Mouse (Mus musculus) G1E-ER4 (cell line): ENCODE results near the gene Zfp365. TPM values are rescaled to one million over a fixed set of nuclear protein-coding genes. Genes with fewer than 3 reads are reported as not detected.

Experiments
- GATA1 ChIP-seq: IDR thresholded peaks from one replicate; pipeline ENCODE4 v1.8.0; 2012; ENCODE audit warnings: low read length, inconsistent platforms
- polyA plus RNA-seq: library from polyadenylated mRNA; stranded (reverse); fragments of >175 nt; gene quantifications from 2 replicates; pipeline ENCODE4 v1.2.3, GENCODE M21; 2012

Gene Zfp365
- polyA plus RNA-seq, 1 experiment: not detected

GRCm38 (mm10) chr10:67918194-67918899 is 5.9 kb upstream of the Zfp365 start:
- no peak for TF ChIP-seq GATA1

- no peak for TF ChIP-seq GATA1
These were observed 4.9 kb upstream of the Zfp365 start for GRCm38 (mm10) chr10:67917356-67917755.

GRCm38 (mm10) chr10:67911447-67912336 is 770 bp downstream of the Zfp365 start:
- no peak for TF ChIP-seq GATA1

GRCm38 (mm10) chr10:67907931-67908330 is 4.5 kb downstream of the Zfp365 start:
- TF ChIP-seq GATA1: no peak

DNA sequence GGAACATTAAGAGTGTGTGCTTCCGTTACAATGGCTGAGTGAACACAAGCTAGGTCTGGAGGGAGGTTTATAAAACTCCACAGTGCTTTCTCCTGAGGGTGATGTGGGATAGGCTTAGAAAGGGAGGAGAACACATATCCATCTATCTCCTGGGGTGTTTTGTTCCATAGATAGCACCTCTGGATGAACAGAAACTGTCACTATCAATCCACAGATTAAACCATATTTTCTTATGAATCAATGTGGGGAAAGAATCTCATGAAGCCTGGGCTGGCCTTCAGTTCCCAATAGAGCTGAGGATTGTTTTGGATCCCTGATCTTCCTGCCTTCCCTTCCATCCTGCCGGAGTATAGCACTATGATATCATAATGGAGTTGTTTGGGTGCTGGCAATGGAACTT is 5.5 kb downstream of the Zfp365 start:
- no peak for TF ChIP-seq GATA1

DNA sequence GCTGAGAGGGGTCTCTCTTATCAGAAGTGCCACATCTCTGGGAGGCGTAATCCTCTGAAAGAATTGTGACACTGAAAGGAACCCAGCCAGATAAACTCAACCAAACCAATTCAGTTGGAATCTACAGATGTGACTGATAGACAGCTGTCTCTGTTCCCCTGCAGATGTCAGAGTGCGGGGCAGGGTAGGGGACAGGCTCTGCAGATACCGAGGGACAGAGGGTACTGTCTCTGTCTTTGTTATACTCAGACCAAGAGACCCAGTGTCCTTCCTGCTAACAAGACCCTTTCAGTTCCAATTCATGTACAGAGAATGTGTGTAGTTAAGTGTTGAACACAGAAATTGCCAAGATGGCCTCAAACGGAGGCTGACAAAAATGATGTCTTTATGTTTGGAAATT is 6.4 kb downstream of the Zfp365 start:
- no peak for TF ChIP-seq GATA1

- no peak for TF ChIP-seq GATA1
These were observed 9.1 kb downstream of the Zfp365 start for GRCm38 (mm10) chr10:67903387-67903786.

GRCm38 (mm10) chr10:67901179-67901578 is 11.3 kb downstream of the Zfp365 start:
- TF ChIP-seq GATA1: no peak

DNA sequence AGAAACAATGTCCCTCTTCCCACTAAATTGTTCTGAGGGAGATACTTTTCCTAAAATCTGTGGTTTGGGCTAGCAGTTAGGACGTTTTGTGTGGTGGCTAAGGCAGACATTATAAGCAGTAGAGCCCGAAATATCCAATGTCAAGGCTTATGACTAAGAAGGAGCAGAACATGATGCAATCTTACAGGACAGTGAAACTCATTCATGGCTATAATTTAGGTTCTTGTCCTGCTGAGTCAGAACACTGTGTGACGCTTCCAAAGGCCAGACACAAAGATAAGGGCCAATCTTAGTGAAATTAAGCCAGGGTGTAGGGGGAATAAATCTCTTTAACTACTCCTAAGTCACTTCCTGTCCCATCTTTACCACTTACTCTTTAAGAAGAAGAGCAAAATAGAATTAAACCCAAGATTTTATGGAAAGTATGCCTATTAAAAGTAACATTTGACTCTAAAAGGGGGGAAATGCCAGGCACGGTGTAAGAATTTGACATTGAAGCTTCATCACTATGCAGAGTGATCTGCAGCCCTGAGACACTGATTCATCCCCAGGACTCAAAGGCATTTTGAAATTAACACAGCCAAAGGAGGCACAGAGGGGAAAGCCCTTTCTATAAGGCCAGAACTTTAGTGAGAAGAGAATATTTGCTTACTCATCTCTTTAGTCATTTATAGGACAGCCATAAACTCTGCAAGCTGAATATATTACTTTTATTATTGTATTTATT is 13.3 kb downstream of the Zfp365 start:
- no peak for TF ChIP-seq GATA1

- TF ChIP-seq GATA1: no peak
These were observed 14.0 kb downstream of the Zfp365 start for GRCm38 (mm10) chr10:67898355-67898935.

DNA sequence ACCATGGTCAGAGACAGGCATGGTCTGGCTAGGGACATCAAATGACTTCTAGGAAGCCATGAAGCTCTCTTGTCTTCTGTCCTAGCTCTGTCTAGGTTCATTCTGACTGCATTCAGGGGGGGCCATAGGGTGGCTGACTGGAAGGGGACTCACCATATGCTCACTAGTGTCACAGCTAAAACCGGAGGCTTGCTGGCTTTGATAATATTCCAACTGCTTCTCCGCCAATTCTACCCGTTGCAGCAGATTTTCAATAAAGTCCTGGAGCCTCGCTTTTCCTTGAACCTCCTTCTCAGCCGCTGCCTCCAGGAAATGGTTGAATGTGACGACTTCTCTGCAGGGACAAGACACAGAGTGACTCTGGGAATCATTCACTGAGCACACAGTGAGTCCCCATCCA is 15.2 kb downstream of the Zfp365 start:
- no peak for TF ChIP-seq GATA1

- TF ChIP-seq GATA1: no peak
These were observed 17.8 kb downstream of the Zfp365 start for GRCm38 (mm10) chr10:67894683-67895082.

DNA sequence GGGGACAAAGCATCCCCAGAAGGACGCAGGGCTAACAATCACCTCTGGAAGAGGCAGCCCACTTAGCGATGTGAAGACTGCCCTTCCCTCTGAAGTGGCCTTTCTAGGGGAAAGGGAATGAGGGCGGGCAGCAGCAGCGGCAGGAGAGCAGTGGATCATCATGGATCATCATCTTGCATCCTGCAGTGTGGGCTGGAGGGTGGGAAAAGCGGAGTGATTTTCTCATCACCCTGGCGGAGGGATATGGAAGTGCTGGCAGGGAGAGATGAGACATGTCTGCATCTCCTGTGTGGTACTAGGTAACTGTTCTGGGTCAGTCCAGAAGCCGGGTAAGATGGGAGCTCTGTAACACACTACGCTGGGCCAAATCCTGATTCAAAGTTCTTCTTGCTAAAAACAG is 18.4 kb downstream of the Zfp365 start:
- TF ChIP-seq GATA1: no peak

DNA sequence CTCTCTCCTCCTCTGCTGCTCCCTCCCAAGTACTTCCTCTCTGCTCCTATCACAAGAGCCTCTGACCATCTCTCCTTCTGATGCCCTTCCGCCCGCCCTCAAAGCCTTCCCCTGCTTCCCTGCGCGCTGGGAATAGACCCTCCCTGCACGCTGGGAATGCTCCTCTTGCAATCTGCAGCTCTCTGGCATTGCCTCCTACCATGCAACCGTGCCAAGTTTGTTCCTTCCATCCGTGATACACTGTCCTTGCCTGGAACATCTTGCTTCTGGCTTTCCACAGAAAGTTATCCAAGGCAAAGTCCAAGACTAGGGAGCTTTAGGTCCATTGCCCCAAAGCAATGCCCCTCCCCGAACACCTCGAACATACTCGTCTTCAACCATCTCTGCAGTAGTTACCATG is 19.2 kb downstream of the Zfp365 start:
- TF ChIP-seq GATA1: no peak

DNA sequence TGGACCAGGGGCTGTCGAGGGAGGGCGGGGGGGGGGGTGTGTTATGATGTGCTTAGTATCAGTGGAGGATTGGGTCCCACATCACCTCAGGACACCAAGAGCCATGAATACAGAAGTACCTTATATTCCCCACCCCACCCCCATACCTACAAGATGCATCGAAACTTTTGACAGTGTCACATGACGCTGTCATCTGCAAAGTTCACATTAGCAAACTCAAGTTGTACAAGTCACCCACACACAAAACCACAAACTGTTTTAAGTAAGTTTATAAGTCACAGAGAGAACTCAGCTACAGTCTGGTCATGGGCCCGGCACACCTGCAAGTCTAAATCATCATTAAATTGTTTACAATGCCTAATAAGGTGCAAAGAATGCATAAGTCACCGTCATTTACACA is 21.3 kb downstream of the Zfp365 start:
- TF ChIP-seq GATA1: no peak

DNA sequence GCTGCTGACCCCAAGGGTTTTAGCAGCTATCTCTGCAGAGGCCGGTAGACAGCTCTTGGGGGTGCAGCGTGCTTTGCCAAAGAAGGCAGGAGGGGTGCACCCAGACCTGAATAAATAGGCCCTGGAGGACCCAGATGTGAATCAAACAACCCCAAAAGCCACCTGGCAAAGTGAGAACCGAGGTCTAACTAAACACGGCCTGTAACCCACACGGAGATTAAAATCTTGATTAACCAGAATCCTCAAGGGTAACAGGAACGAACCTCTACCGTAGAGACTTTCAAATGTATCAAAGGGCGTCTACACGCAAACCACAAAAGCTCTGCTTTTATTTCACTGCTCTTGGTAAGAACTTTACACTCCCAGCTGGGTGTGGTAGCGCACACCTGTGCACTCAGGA is 24.5 kb downstream of the Zfp365 start:
- TF ChIP-seq GATA1: no peak
